Mouse (Mus musculus): ENCODE results near the gene Sidt1. TPM values are rescaled to one million over a fixed set of nuclear protein-coding genes. Genes with fewer than 3 reads are reported as not detected.

Gene Sidt1
- polyA plus RNA-seq, 1 experiment from 2014 or later: 7.6 TPM

- H3K36me3 ChIP-seq (ENCODE audit: control insufficient read depth, insufficient read depth, low read length): peaks cover 88% of the 10 kb centered on the region
Observed at GRCm38 (mm10) chr16:44216417-44216816, 116.6 kb downstream of the Sidt1 start.

DNA sequence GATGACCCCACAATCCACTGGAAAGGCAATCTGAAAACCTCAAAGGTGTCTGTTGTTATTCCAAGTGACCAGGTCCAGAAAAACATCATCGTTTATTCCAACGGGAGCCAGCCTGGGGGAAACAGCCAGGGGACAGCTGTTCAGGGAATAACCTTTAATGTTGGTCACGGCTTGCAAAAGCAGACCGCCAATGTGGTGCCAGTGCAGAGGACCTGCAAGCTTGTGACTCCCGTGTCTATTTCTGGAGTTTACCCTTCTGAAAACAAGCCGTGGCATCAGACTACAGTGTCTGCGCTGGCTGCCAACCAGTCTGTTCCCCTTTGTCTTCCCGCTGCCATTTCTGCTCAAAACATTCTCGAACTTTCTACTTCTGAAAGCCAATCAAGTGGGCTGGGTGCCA, 117.5 kb downstream of the Sidt1 start:
- H3K36me3 ChIP-seq (ENCODE audit: control insufficient read depth, insufficient read depth, low read length): peaks cover 84% of the 10 kb centered on the region
- H3K9ac ChIP-seq (replicated peaks; ENCODE audit: low read length): no peak overlapping the region
- no peak for DNase-seq
- no peak for ATAC-seq (ENCODE audit: low FRiP score, low TSS enrichment)
- H3K4me1 ChIP-seq (ENCODE audit: control insufficient read depth, insufficient read depth, low read length): no peaks in the 10 kb centered on the region
- no peak overlapping the region for H3K27ac ChIP-seq (replicated peaks; ENCODE audit: low read depth, low read length)
- no peak overlapping the region for H3K4me3 ChIP-seq (replicated peaks; ENCODE audit: low read depth, low read length)
- H3K9me3 ChIP-seq (ENCODE audit: control insufficient read depth, low read length): no peaks in the 10 kb centered on the region
- WGBS: 93% methylated on average over 9 of the region's 9 CpGs
- H3K4me2 ChIP-seq (ENCODE audit: low read length): no peak overlapping the region
- no peaks in the 10 kb centered on the region for H3K27me3 ChIP-seq (ENCODE audit: control insufficient read depth, insufficient read depth, low read length)

More at GRCm38 (mm10) chr16:44216417-44216816, 116.6 kb downstream of the Sidt1 start:
- no peak overlapping the region for H3K4me3 ChIP-seq (replicated peaks; ENCODE audit: low read depth, low read length)
- ATAC-seq (ENCODE audit: low FRiP score, low TSS enrichment) (no peak), DNase-seq (no peak)
- H3K4me1 ChIP-seq (ENCODE audit: control insufficient read depth, insufficient read depth, low read length): no peaks in the 10 kb centered on the region
- H3K4me2 ChIP-seq (ENCODE audit: low read length): no peak overlapping the region
- no peaks in the 10 kb centered on the region for H3K9me3 ChIP-seq (ENCODE audit: control insufficient read depth, low read length)
- H3K27me3 ChIP-seq (ENCODE audit: control insufficient read depth, insufficient read depth, low read length): no peaks in the 10 kb centered on the region
- no peak overlapping the region for H3K9ac ChIP-seq (replicated peaks; ENCODE audit: low read length)
- 97% methylated on average over 7 of the region's 7 CpGs for WGBS
- no peak overlapping the region for H3K27ac ChIP-seq (replicated peaks; ENCODE audit: low read depth, low read length)

- Histone ChIP-seq H3K9ac (replicated peaks; ENCODE audit: low read length) (no peak overlapping the region), H3K4me1 (ENCODE audit: control insufficient read depth, insufficient read depth, low read length) (no peaks in the 10 kb centered on the region), H3K27me3 (ENCODE audit: control insufficient read depth, insufficient read depth, low read length) (no peaks in the 10 kb centered on the region), H3K4me3 (replicated peaks; ENCODE audit: low read depth, low read length) (no peak overlapping the region), H3K4me2 (ENCODE audit: low read length) (no peak overlapping the region), H3K27ac (replicated peaks; ENCODE audit: low read depth, low read length) (no peak overlapping the region), H3K36me3 (ENCODE audit: control insufficient read depth, insufficient read depth, low read length) (peaks cover 67% of the 10 kb centered on the region), H3K9me3 (ENCODE audit: control insufficient read depth, low read length) (no peaks in the 10 kb centered on the region)
- ATAC-seq (ENCODE audit: low FRiP score, low TSS enrichment) (no peak), DNase-seq (no peak)
- 98% methylated on average over 7 of the region's 7 CpGs for WGBS
Observed at GRCm38 (mm10) chr16:44212703-44213102, 120.3 kb downstream of the Sidt1 start.

DNA sequence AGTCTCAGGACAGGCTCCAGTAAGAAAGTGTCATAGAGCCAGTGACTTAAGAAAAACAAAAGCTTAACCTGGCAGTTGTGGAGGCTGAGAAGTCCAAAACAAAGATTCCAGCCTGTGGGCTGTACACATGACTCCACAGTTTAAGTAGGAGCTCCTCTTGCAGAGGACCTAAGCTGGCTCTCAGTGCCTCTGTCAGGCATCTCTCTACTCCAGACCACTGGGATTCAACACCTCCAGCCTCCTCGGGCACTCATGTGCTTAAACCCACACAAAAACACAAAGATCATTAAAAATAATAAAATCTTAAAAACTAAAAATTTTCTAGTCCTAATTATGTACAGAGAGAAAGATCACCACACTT, 122.0 kb downstream of the Sidt1 start:
- H3K27ac ChIP-seq (replicated peaks; ENCODE audit: low read depth, low read length): no peak overlapping the region
- no peak overlapping the region for H3K4me3 ChIP-seq (replicated peaks; ENCODE audit: low read depth, low read length)
- H3K36me3 ChIP-seq (ENCODE audit: control insufficient read depth, insufficient read depth, low read length): peaks cover 62% of the 10 kb centered on the region
- H3K9me3 ChIP-seq (ENCODE audit: control insufficient read depth, low read length): no peaks in the 10 kb centered on the region
- H3K4me2 ChIP-seq (ENCODE audit: low read length): no peak overlapping the region
- WGBS: 97% methylated on average over 1 of the region's 1 CpGs
- no peaks in the 10 kb centered on the region for H3K4me1 ChIP-seq (ENCODE audit: control insufficient read depth, insufficient read depth, low read length)
- no peak overlapping the region for H3K9ac ChIP-seq (replicated peaks; ENCODE audit: low read length)
- ATAC-seq (ENCODE audit: low FRiP score, low TSS enrichment): no peak
- no peak for DNase-seq
- H3K27me3 ChIP-seq (ENCODE audit: control insufficient read depth, insufficient read depth, low read length): no peaks in the 10 kb centered on the region

- no peak for DNase-seq
- no peak overlapping the region for H3K4me2 ChIP-seq (ENCODE audit: low read length)
- H3K9ac ChIP-seq (replicated peaks; ENCODE audit: low read length): no peak overlapping the region
- no peaks in the 10 kb centered on the region for H3K9me3 ChIP-seq (ENCODE audit: control insufficient read depth, low read length)
- 90% methylated on average over 10 of the region's 10 CpGs for WGBS
- no peaks in the 10 kb centered on the region for H3K27me3 ChIP-seq (ENCODE audit: control insufficient read depth, insufficient read depth, low read length)
- H3K27ac ChIP-seq (replicated peaks; ENCODE audit: low read depth, low read length): no peak overlapping the region
- peaks cover 62% of the 10 kb centered on the region for H3K36me3 ChIP-seq (ENCODE audit: control insufficient read depth, insufficient read depth, low read length)
- no peak overlapping the region for H3K4me3 ChIP-seq (replicated peaks; ENCODE audit: low read depth, low read length)
- no peak for ATAC-seq (ENCODE audit: low FRiP score, low TSS enrichment)
- no peaks in the 10 kb centered on the region for H3K4me1 ChIP-seq (ENCODE audit: control insufficient read depth, insufficient read depth, low read length)
Observed at GRCm38 (mm10) chr16:44210156-44211053, 122.6 kb downstream of the Sidt1 start.

- 90% methylated on average over 8 of the region's 8 CpGs for WGBS
- H3K4me3 ChIP-seq (replicated peaks; ENCODE audit: low read depth, low read length): no peak overlapping the region
- no peaks in the 10 kb centered on the region for H3K27me3 ChIP-seq (ENCODE audit: control insufficient read depth, insufficient read depth, low read length)
- no peak overlapping the region for H3K27ac ChIP-seq (replicated peaks; ENCODE audit: low read depth, low read length)
- no peak overlapping the region for H3K9ac ChIP-seq (replicated peaks; ENCODE audit: low read length)
- no peak for ATAC-seq (ENCODE audit: low FRiP score, low TSS enrichment)
- H3K36me3 ChIP-seq (ENCODE audit: control insufficient read depth, insufficient read depth, low read length): peaks cover 53% of the 10 kb centered on the region
- DNase-seq: no peak
- H3K4me2 ChIP-seq (ENCODE audit: low read length): no peak overlapping the region
- H3K4me1 ChIP-seq (ENCODE audit: control insufficient read depth, insufficient read depth, low read length): no peaks in the 10 kb centered on the region
- H3K9me3 ChIP-seq (ENCODE audit: control insufficient read depth, low read length): no peaks in the 10 kb centered on the region
Observed at GRCm38 (mm10) chr16:44205973-44206372, 127.0 kb downstream of the Sidt1 start.

DNA sequence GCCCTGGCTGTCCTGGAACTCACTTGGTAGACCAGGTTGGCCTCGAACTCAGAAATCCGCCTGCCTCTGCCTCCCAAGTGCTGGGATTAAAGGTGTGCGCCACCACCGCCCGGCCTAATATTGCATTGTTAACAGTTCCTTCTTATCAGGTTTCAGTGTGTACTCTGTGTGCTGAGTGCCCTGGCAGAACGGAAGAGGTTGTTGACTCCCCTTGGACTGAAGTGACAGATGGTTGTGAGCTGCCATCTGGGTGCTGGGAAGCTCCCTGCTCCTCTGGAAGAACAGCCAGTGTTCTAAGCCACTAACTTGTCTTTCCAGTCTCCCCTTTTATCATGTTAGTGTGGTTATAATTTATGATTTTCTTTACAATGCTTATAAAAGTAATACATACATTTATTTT, 128.7 kb downstream of the Sidt1 start:
- Histone ChIP-seq H3K27ac (replicated peaks; ENCODE audit: low read depth, low read length) (no peak overlapping the region), H3K36me3 (ENCODE audit: control insufficient read depth, insufficient read depth, low read length) (peaks cover 60% of the 10 kb centered on the region), H3K9me3 (ENCODE audit: control insufficient read depth, low read length) (no peaks in the 10 kb centered on the region), H3K4me1 (ENCODE audit: control insufficient read depth, insufficient read depth, low read length) (no peaks in the 10 kb centered on the region), H3K4me3 (replicated peaks; ENCODE audit: low read depth, low read length) (no peak overlapping the region), H3K4me2 (ENCODE audit: low read length) (no peak overlapping the region), H3K27me3 (ENCODE audit: control insufficient read depth, insufficient read depth, low read length) (no peaks in the 10 kb centered on the region), H3K9ac (replicated peaks; ENCODE audit: low read length) (no peak overlapping the region)
- WGBS: 88% methylated on average over 6 of the region's 6 CpGs
- no peak for DNase-seq
- ATAC-seq (ENCODE audit: low FRiP score, low TSS enrichment): no peak

DNA sequence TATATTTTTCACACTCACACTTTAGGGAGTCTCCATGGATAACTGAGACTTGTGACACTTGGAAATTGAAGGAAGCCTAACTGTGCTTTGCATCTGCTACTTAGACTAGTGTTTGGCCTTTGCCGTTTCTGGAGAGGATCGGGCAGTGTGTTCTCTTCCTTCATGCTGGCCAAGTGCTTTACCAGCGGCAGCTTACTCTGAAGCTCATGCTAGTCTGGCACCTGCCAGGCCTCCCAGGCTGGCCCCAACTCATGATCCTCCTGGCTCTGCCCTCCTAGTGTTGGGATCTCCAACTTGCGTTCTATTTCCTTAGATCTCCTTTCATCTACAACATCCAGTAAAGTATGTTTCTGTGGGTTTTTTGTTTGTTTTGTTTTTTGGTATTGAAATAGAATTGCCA, 132.8 kb downstream of the Sidt1 start:
- Histone ChIP-seq H3K27ac (replicated peaks; ENCODE audit: low read depth, low read length) (no peak overlapping the region), H3K9me3 (ENCODE audit: control insufficient read depth, low read length) (no peaks in the 10 kb centered on the region), H3K4me3 (replicated peaks; ENCODE audit: low read depth, low read length) (no peak overlapping the region), H3K4me1 (ENCODE audit: control insufficient read depth, insufficient read depth, low read length) (no peaks in the 10 kb centered on the region), H3K27me3 (ENCODE audit: control insufficient read depth, insufficient read depth, low read length) (no peaks in the 10 kb centered on the region), H3K9ac (replicated peaks; ENCODE audit: low read length) (no peak overlapping the region), H3K4me2 (ENCODE audit: low read length) (no peak overlapping the region), H3K36me3 (ENCODE audit: control insufficient read depth, insufficient read depth, low read length) (peaks cover 37% of the 10 kb centered on the region)
- ATAC-seq (ENCODE audit: low FRiP score, low TSS enrichment) (no peak), DNase-seq (no peak)
- 95% methylated on average over 4 of the region's 4 CpGs for WGBS

DNA sequence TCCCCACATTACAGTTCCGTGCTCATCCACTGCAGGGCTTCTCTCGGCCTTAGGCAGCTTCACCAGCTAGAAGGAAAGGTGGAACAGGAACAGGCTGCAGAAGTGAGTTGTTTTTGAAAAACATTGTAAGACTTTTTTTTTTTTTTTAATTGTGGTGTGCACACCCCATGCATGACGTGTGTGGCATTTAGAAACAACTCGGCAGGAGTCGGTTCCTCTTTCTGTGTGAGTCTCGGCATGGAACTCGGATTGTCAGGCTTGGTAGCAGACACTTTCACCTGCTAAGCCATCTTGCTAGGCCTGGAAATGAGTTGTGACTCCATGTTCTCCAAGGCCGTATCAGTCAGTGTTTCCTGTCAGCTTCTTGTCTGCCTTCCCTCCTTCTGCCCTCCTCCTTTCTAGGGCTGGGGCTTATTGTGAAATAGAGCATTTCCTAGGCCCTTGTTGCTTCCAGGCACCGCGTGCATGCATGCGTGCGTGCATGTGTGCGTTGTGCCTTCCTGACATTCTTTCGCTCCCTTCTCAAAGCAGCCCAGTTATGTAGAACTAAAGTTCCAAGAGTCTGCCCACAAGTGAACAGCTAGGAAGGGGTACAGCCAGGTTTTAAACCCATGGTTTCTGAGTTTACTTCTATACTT, 133.8 kb downstream of the Sidt1 start:
- ATAC-seq (ENCODE audit: low FRiP score, low TSS enrichment) (no peak), DNase-seq (no peak)
- Histone ChIP-seq H3K4me1 (ENCODE audit: control insufficient read depth, insufficient read depth, low read length) (no peaks in the 10 kb centered on the region), H3K9me3 (ENCODE audit: control insufficient read depth, low read length) (no peaks in the 10 kb centered on the region), H3K36me3 (ENCODE audit: control insufficient read depth, insufficient read depth, low read length) (peaks cover 37% of the 10 kb centered on the region), H3K27me3 (ENCODE audit: control insufficient read depth, insufficient read depth, low read length) (no peaks in the 10 kb centered on the region), H3K4me2 (ENCODE audit: low read length) (no peak overlapping the region), H3K9ac (replicated peaks; ENCODE audit: low read length) (no peak overlapping the region), H3K27ac (replicated peaks; ENCODE audit: low read depth, low read length) (no peak overlapping the region), H3K4me3 (replicated peaks; ENCODE audit: low read depth, low read length) (no peak overlapping the region)
- 94% methylated on average over 14 of the region's 14 CpGs for WGBS

All from midbrain, embryonic 14.5 days (tissue).